Mouse (Mus musculus): Measurements from ENCODE around the gene Slc8a3. TPM values are rescaled to one million over a fixed set of nuclear protein-coding genes. Genes with fewer than 3 reads are reported as not detected.
A peak's percentile ranks its signal among the peaks of the same experiment; 100 is the strongest.

Slc8a3 gene
- polyA plus RNA-seq, 1 experiment from 2014 or later = 7.7 TPM

GRCm38 (mm10) chr12:81203226-81203625 lies 129.8 kb downstream of the Slc8a3 start:
- ATAC-seq (ENCODE audit: low read depth) = no peak
- WGBS = 38% methylated on average over 1 of the region's 1 CpGs
- Histone ChIP-seq H3K27ac (replicated peaks; ENCODE audit: low read depth, low read length) (no peak overlapping the region), H3K9me3 (ENCODE audit: control insufficient read depth, low read length) (no peaks in the 10 kb centered on the region), H3K4me1 (ENCODE audit: control insufficient read depth, insufficient read depth, low read length) (no peaks in the 10 kb centered on the region), H3K27me3 (replicated peaks; ENCODE audit: control insufficient read depth, insufficient read depth, low read length) (no peaks in the 10 kb centered on the region), H3K4me2 (ENCODE audit: low read depth, low read length) (no peak overlapping the region), H3K4me3 (ENCODE audit: low read depth, low read length) (no peak overlapping the region), H3K9ac (ENCODE audit: low read depth, low read length) (no peak overlapping the region), H3K36me3 (ENCODE audit: control insufficient read depth, insufficient read depth, low read length) (no peaks in the 10 kb centered on the region)
- no peak for DNase-seq (ENCODE audit: low spot score)

GRCm38 (mm10) chr12:81199280-81199955 lies 133.6 kb downstream of the Slc8a3 start:
- DNase-seq (ENCODE audit: low spot score) (peak; percentile 72), ATAC-seq (ENCODE audit: low read depth) (0 out of 2 replicates have a peak, but pooled peaks have one; percentile 68)
- Histone ChIP-seq H3K27me3 (replicated peaks; ENCODE audit: control insufficient read depth, insufficient read depth, low read length) (no peaks in the 10 kb centered on the region), H3K9me3 (ENCODE audit: control insufficient read depth, low read length) (no peaks in the 10 kb centered on the region), H3K27ac (replicated peaks; ENCODE audit: low read depth, low read length) (no peak overlapping the region), H3K4me3 (ENCODE audit: low read depth, low read length) (no peak overlapping the region), H3K4me2 (ENCODE audit: low read depth, low read length) (no peak overlapping the region), H3K36me3 (ENCODE audit: control insufficient read depth, insufficient read depth, low read length) (no peaks in the 10 kb centered on the region), H3K4me1 (ENCODE audit: control insufficient read depth, insufficient read depth, low read length) (no peaks in the 10 kb centered on the region), H3K9ac (ENCODE audit: low read depth, low read length) (no peak overlapping the region)
- 28% methylated on average over 23 of the region's 23 CpGs for WGBS

GRCm38 (mm10) chr12:81197468-81198075 lies 135.4 kb downstream of the Slc8a3 start:
- Histone ChIP-seq H3K27me3 (replicated peaks; ENCODE audit: control insufficient read depth, insufficient read depth, low read length) (no peaks in the 10 kb centered on the region), H3K27ac (replicated peaks; ENCODE audit: low read depth, low read length) (no peak overlapping the region), H3K4me2 (ENCODE audit: low read depth, low read length) (no peak overlapping the region), H3K9ac (ENCODE audit: low read depth, low read length) (no peak overlapping the region), H3K4me3 (ENCODE audit: low read depth, low read length) (no peak overlapping the region), H3K9me3 (ENCODE audit: control insufficient read depth, low read length) (no peaks in the 10 kb centered on the region), H3K36me3 (ENCODE audit: control insufficient read depth, insufficient read depth, low read length) (no peaks in the 10 kb centered on the region), H3K4me1 (ENCODE audit: control insufficient read depth, insufficient read depth, low read length) (no peaks in the 10 kb centered on the region)
- DNase-seq (ENCODE audit: low spot score) (no peak), ATAC-seq (ENCODE audit: low read depth) (no peak)
- WGBS = 58% methylated on average over 5 of the region's 5 CpGs

- ATAC-seq (ENCODE audit: low read depth) (no peak), DNase-seq (ENCODE audit: low spot score) (no peak)
- WGBS = 78% methylated on average over 2 of the region's 2 CpGs
- no peaks in the 10 kb centered on the region for H3K4me1 ChIP-seq (ENCODE audit: control insufficient read depth, insufficient read depth, low read length)
- no peak overlapping the region for H3K9ac ChIP-seq (ENCODE audit: low read depth, low read length)
- no peaks in the 10 kb centered on the region for H3K9me3 ChIP-seq (ENCODE audit: control insufficient read depth, low read length)
- H3K27me3 ChIP-seq (replicated peaks; ENCODE audit: control insufficient read depth, insufficient read depth, low read length) = no peaks in the 10 kb centered on the region
- no peaks in the 10 kb centered on the region for H3K36me3 ChIP-seq (ENCODE audit: control insufficient read depth, insufficient read depth, low read length)
- H3K27ac ChIP-seq (replicated peaks; ENCODE audit: low read depth, low read length) = no peak overlapping the region
- H3K4me2 ChIP-seq (ENCODE audit: low read depth, low read length) = no peak overlapping the region
- no peak overlapping the region for H3K4me3 ChIP-seq (ENCODE audit: low read depth, low read length)
Observed at GRCm38 (mm10) chr12:81193968-81194367, 139.0 kb downstream of the Slc8a3 start.

- WGBS = 50% methylated on average over 1 of the region's 1 CpGs
- no peak overlapping the region for H3K4me2 ChIP-seq (ENCODE audit: low read depth, low read length)
- no peak overlapping the region for H3K27ac ChIP-seq (replicated peaks; ENCODE audit: low read depth, low read length)
- DNase-seq (ENCODE audit: low spot score) (no peak), ATAC-seq (ENCODE audit: low read depth) (no peak)
- no peak overlapping the region for H3K4me3 ChIP-seq (ENCODE audit: low read depth, low read length)
- no peaks in the 10 kb centered on the region for H3K4me1 ChIP-seq (ENCODE audit: control insufficient read depth, insufficient read depth, low read length)
- no peaks in the 10 kb centered on the region for H3K9me3 ChIP-seq (ENCODE audit: control insufficient read depth, low read length)
- H3K27me3 ChIP-seq (replicated peaks; ENCODE audit: control insufficient read depth, insufficient read depth, low read length) = no peaks in the 10 kb centered on the region
- no peak overlapping the region for H3K9ac ChIP-seq (ENCODE audit: low read depth, low read length)
- no peaks in the 10 kb centered on the region for H3K36me3 ChIP-seq (ENCODE audit: control insufficient read depth, insufficient read depth, low read length)
Observed at GRCm38 (mm10) chr12:81189636-81190035, 143.3 kb downstream of the Slc8a3 start.

- DNase-seq (ENCODE audit: low spot score) = no peak
- H3K4me1 ChIP-seq (ENCODE audit: control insufficient read depth, insufficient read depth, low read length) = no peaks in the 10 kb centered on the region
- H3K36me3 ChIP-seq (ENCODE audit: control insufficient read depth, insufficient read depth, low read length) = no peaks in the 10 kb centered on the region
- H3K9ac ChIP-seq (ENCODE audit: low read depth, low read length) = no peak overlapping the region
- no peaks in the 10 kb centered on the region for H3K27me3 ChIP-seq (replicated peaks; ENCODE audit: control insufficient read depth, insufficient read depth, low read length)
- H3K27ac ChIP-seq (replicated peaks; ENCODE audit: low read depth, low read length) = no peak overlapping the region
- no peak for ATAC-seq (ENCODE audit: low read depth)
- no peaks in the 10 kb centered on the region for H3K9me3 ChIP-seq (ENCODE audit: control insufficient read depth, low read length)
- no peak overlapping the region for H3K4me3 ChIP-seq (ENCODE audit: low read depth, low read length)
- 89% methylated on average over 4 of the region's 4 CpGs for WGBS
- H3K4me2 ChIP-seq (ENCODE audit: low read depth, low read length) = no peak overlapping the region
Observed at GRCm38 (mm10) chr12:81188996-81189395, 144.0 kb downstream of the Slc8a3 start.

GRCm38 (mm10) chr12:81188423-81188822 lies 144.6 kb downstream of the Slc8a3 start:
- Histone ChIP-seq H3K4me2 (ENCODE audit: low read depth, low read length) (no peak overlapping the region), H3K27me3 (replicated peaks; ENCODE audit: control insufficient read depth, insufficient read depth, low read length) (no peaks in the 10 kb centered on the region), H3K36me3 (ENCODE audit: control insufficient read depth, insufficient read depth, low read length) (no peaks in the 10 kb centered on the region), H3K4me1 (ENCODE audit: control insufficient read depth, insufficient read depth, low read length) (no peaks in the 10 kb centered on the region), H3K9me3 (ENCODE audit: control insufficient read depth, low read length) (no peaks in the 10 kb centered on the region), H3K27ac (replicated peaks; ENCODE audit: low read depth, low read length) (no peak overlapping the region), H3K4me3 (ENCODE audit: low read depth, low read length) (no peak overlapping the region), H3K9ac (ENCODE audit: low read depth, low read length) (no peak overlapping the region)
- ATAC-seq (ENCODE audit: low read depth) = no peak
- no peak for DNase-seq (ENCODE audit: low spot score)
- WGBS = 76% methylated on average over 3 of the region's 3 CpGs

- no peaks in the 10 kb centered on the region for H3K27me3 ChIP-seq (replicated peaks; ENCODE audit: control insufficient read depth, insufficient read depth, low read length)
- WGBS = 61% methylated on average over 3 of the region's 3 CpGs
- no peak for ATAC-seq (ENCODE audit: low read depth)
Observed at GRCm38 (mm10) chr12:81186668-81187067, 146.3 kb downstream of the Slc8a3 start.

GRCm38 (mm10) chr12:81186081-81186480 lies 146.9 kb downstream of the Slc8a3 start:
- no peak for DNase-seq (ENCODE audit: low spot score)
- WGBS = 86% methylated on average over 4 of the region's 4 CpGs

More at GRCm38 (mm10) chr12:81186668-81187067, 146.3 kb downstream of the Slc8a3 start:
- H3K9ac ChIP-seq (ENCODE audit: low read depth, low read length) = no peak overlapping the region
- H3K4me3 ChIP-seq (ENCODE audit: low read depth, low read length) = no peak overlapping the region
- no peaks in the 10 kb centered on the region for H3K4me1 ChIP-seq (ENCODE audit: control insufficient read depth, insufficient read depth, low read length)
- no peaks in the 10 kb centered on the region for H3K36me3 ChIP-seq (ENCODE audit: control insufficient read depth, insufficient read depth, low read length)
- no peaks in the 10 kb centered on the region for H3K9me3 ChIP-seq (ENCODE audit: control insufficient read depth, low read length)
- no peak overlapping the region for H3K27ac ChIP-seq (replicated peaks; ENCODE audit: low read depth, low read length)
- no peak overlapping the region for H3K4me2 ChIP-seq (ENCODE audit: low read depth, low read length)
- no peak for DNase-seq (ENCODE audit: low spot score)

More at GRCm38 (mm10) chr12:81186081-81186480, 146.9 kb downstream of the Slc8a3 start:
- no peak for ATAC-seq (ENCODE audit: low read depth)
- no peaks in the 10 kb centered on the region for H3K36me3 ChIP-seq (ENCODE audit: control insufficient read depth, insufficient read depth, low read length)
- H3K4me2 ChIP-seq (ENCODE audit: low read depth, low read length) = no peak overlapping the region
- H3K9ac ChIP-seq (ENCODE audit: low read depth, low read length) = no peak overlapping the region
- H3K9me3 ChIP-seq (ENCODE audit: control insufficient read depth, low read length) = no peaks in the 10 kb centered on the region
- H3K4me3 ChIP-seq (ENCODE audit: low read depth, low read length) = no peak overlapping the region
- H3K27me3 ChIP-seq (replicated peaks; ENCODE audit: control insufficient read depth, insufficient read depth, low read length) = no peaks in the 10 kb centered on the region
- no peaks in the 10 kb centered on the region for H3K4me1 ChIP-seq (ENCODE audit: control insufficient read depth, insufficient read depth, low read length)
- H3K27ac ChIP-seq (replicated peaks; ENCODE audit: low read depth, low read length) = no peak overlapping the region
